Mouse (Mus musculus): Measurements from ENCODE around the gene Ccndbp1. TPM values are rescaled to one million over a fixed set of nuclear protein-coding genes. Genes with fewer than 3 reads are reported as not detected.

Gene Ccndbp1
- 54.4 and 55.3 TPM in 2 replicates for polyA plus RNA-seq (2015; fragmentation: Nextera tagmentation; extraction: Ambion mirVana)

DNA sequence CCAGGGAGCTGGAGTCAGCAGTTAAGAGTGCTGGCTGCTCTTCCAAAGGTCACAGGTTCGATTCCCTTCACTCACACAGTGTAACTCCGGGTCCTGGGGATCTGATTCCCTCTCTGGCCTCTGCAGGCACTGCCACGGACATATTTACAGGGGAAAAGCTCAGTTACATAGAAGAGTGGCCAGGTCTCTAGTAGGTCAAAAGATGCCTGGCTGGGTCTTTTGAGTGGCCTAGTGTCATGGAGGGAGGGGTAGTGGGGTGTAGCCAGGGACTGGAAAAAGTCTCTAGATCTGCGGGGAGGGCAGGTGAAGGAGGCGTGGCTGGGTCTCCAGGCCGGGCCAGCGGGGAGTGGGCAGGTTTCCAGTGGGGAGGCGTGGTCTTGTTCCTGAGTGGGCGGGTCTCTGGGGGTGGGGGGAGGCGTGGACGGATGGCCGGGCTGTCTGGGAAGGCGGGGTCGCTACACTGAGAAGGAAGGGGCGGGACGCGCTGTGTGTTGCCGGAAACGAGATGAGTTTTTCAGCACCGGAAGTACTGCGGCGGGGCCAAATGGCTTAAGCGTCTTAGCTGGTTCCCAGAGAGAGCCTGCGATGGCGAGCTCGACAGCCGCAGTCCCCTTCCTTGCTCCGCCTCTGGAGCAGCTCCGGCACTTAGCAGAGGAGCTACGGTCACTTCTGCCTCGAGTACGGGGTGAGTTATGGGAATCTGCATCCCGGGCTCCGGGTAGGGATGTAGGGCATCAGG lies at the start of gene Ccndbp1:
Ccndbp1 (plus strand) TSS at position 479 of the 739 bp plus-strand sequence.
- no peaks in the 10 kb centered on the region for H3K9me3 ChIP-seq (replicated peaks; ENCODE audit: control insufficient read depth, low read length)
- ATAC-seq (ENCODE audit: low read depth), result peak; percentile 97
- H3K4me3 ChIP-seq (ENCODE audit: low read depth, low read length), result peak within 1 kb of the TSS; percentile 81
- peak within 1 kb of the TSS; percentile 86 for H3K27ac ChIP-seq (ENCODE audit: low read length)
- H3K36me3 ChIP-seq (ENCODE audit: control insufficient read depth, insufficient read depth), result peaks cover 6% of the 10 kb centered on the region
- H3K4me2 ChIP-seq (ENCODE audit: low read depth, low read length), result peak within 1 kb of the TSS; percentile 70
- H3K27me3 ChIP-seq (ENCODE audit: control insufficient read depth, insufficient read depth, low read depth, low read length), result no peaks in the 10 kb centered on the region
- H3K4me1 ChIP-seq (ENCODE audit: control insufficient read depth, low read depth, low read length), result peaks cover 3% of the 10 kb centered on the region; the same call in 1 of the 2 replicates
- H3K9ac ChIP-seq (ENCODE audit: low read depth, low read length), result peak within 1 kb of the TSS; percentile 80
- 3% methylated on average over 34 of the region's 34 CpGs for WGBS (ENCODE audit: insufficient replicate concordance)

DNA sequence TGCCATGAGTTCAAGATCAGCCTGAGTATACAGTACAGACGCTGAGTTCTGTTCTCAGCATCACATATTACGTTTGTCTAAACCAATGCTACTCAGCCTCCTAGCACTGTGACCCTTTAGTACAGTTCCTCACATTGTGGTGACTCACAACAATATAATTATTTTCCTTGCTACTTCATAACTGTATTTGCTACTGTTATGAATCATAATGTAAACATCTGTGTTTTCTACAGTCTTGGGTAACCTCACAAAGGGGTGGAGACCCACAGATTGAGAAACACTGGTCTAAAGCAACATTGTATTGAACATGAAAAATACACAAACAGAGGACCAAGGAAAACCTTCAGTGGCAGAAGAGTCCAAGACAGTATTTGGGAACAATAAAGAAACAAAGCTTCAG lies 48.8 kb upstream of the Ccndbp1 start:
- Histone ChIP-seq H3K9ac (ENCODE audit: low read depth, low read length) (no peak overlapping the region), H3K4me2 (ENCODE audit: low read depth, low read length) (no peak overlapping the region), H3K27me3 (ENCODE audit: control insufficient read depth, insufficient read depth, low read depth, low read length) (no peaks in the 10 kb centered on the region), H3K4me1 (ENCODE audit: control insufficient read depth, low read depth, low read length) (no peaks in the 10 kb centered on the region), H3K36me3 (ENCODE audit: control insufficient read depth, insufficient read depth) (peaks cover 2% of the 10 kb centered on the region; the same call in 1 of the 2 replicates), H3K9me3 (replicated peaks; ENCODE audit: control insufficient read depth, low read length) (no peaks in the 10 kb centered on the region), H3K27ac (ENCODE audit: low read length) (no peak overlapping the region), H3K4me3 (ENCODE audit: low read depth, low read length) (no peak overlapping the region)
- WGBS (ENCODE audit: insufficient replicate concordance), result 86% methylated on average over 2 of the region's 2 CpGs
- ATAC-seq (ENCODE audit: low read depth), result no peak

DNA sequence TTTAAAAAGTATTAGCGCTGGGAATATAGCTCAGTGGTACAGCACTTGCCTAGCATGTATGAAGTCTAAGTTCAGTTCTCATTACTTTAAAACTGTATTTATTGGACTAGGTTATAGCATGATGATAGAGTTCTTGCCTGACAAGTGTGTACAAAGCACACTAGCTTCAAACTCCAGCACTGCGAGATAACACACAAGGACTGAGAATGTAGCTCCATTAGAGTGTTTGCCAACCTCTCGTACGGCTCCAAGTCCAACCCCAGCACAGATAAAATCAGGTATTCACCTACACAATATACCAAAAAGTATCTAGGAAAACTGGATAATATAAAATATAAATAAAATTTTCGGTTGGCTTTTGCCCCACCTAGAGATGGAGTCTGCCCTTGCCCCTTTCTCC lies 48.4 kb upstream of the Ccndbp1 start:
- Histone ChIP-seq H3K4me2 (ENCODE audit: low read depth, low read length) (no peak overlapping the region), H3K4me1 (ENCODE audit: control insufficient read depth, low read depth, low read length) (no peaks in the 10 kb centered on the region), H3K36me3 (ENCODE audit: control insufficient read depth, insufficient read depth) (peaks cover 2% of the 10 kb centered on the region; the same call in 1 of the 2 replicates), H3K27ac (ENCODE audit: low read length) (no peak overlapping the region), H3K27me3 (ENCODE audit: control insufficient read depth, insufficient read depth, low read depth, low read length) (no peaks in the 10 kb centered on the region), H3K4me3 (ENCODE audit: low read depth, low read length) (no peak overlapping the region), H3K9ac (ENCODE audit: low read depth, low read length) (no peak overlapping the region), H3K9me3 (replicated peaks; ENCODE audit: control insufficient read depth, low read length) (no peaks in the 10 kb centered on the region)
- no peak for ATAC-seq (ENCODE audit: low read depth)
- 81% methylated on average over 5 of the region's 5 CpGs for WGBS (ENCODE audit: insufficient replicate concordance)

- H3K27ac ChIP-seq (ENCODE audit: low read length), result no peak overlapping the region
- WGBS (ENCODE audit: insufficient replicate concordance), result 86% methylated on average over 1 of the region's 1 CpGs
These were observed 47.9 kb upstream of the Ccndbp1 start for GRCm38 (mm10) chr2:120960261-120960660.

GRCm38 (mm10) chr2:120963110-120963509 lies 45.1 kb upstream of the Ccndbp1 start:
- peaks cover 2% of the 10 kb centered on the region; the same call in 1 of the 2 replicates for H3K36me3 ChIP-seq (ENCODE audit: control insufficient read depth, insufficient read depth)
- H3K4me1 ChIP-seq (ENCODE audit: control insufficient read depth, low read depth, low read length), result peaks cover 3% of the 10 kb centered on the region
- H3K4me2 ChIP-seq (ENCODE audit: low read depth, low read length), result no peak overlapping the region
- no peaks in the 10 kb centered on the region for H3K9me3 ChIP-seq (replicated peaks; ENCODE audit: control insufficient read depth, low read length)
- H3K9ac ChIP-seq (ENCODE audit: low read depth, low read length), result no peak overlapping the region
- no peaks in the 10 kb centered on the region for H3K27me3 ChIP-seq (ENCODE audit: control insufficient read depth, insufficient read depth, low read depth, low read length)
- 76% methylated on average over 7 of the region's 7 CpGs for WGBS (ENCODE audit: insufficient replicate concordance)
- no peak overlapping the region for H3K27ac ChIP-seq (ENCODE audit: low read length)
- H3K4me3 ChIP-seq (ENCODE audit: low read depth, low read length), result no peak overlapping the region
- ATAC-seq (ENCODE audit: low read depth), result no peak

More at GRCm38 (mm10) chr2:120960261-120960660, 47.9 kb upstream of the Ccndbp1 start:
- Histone ChIP-seq H3K27me3 (ENCODE audit: control insufficient read depth, insufficient read depth, low read depth, low read length) (no peaks in the 10 kb centered on the region), H3K36me3 (ENCODE audit: control insufficient read depth, insufficient read depth) (peaks cover 2% of the 10 kb centered on the region; the same call in 1 of the 2 replicates), H3K4me1 (ENCODE audit: control insufficient read depth, low read depth, low read length) (no peaks in the 10 kb centered on the region), H3K4me2 (ENCODE audit: low read depth, low read length) (no peak overlapping the region), H3K9me3 (replicated peaks; ENCODE audit: control insufficient read depth, low read length) (no peaks in the 10 kb centered on the region), H3K9ac (ENCODE audit: low read depth, low read length) (no peak overlapping the region), H3K4me3 (ENCODE audit: low read depth, low read length) (no peak overlapping the region)
- no peak for ATAC-seq (ENCODE audit: low read depth)

GRCm38 (mm10) chr2:120965486-120965885 lies 42.7 kb upstream of the Ccndbp1 start:
- Histone ChIP-seq H3K9me3 (replicated peaks; ENCODE audit: control insufficient read depth, low read length) (no peaks in the 10 kb centered on the region), H3K36me3 (ENCODE audit: control insufficient read depth, insufficient read depth) (peaks cover 2% of the 10 kb centered on the region; the same call in 1 of the 2 replicates), H3K4me1 (ENCODE audit: control insufficient read depth, low read depth, low read length) (peaks cover 14% of the 10 kb centered on the region), H3K27me3 (ENCODE audit: control insufficient read depth, insufficient read depth, low read depth, low read length) (no peaks in the 10 kb centered on the region), H3K27ac (ENCODE audit: low read length) (no peak overlapping the region), H3K9ac (ENCODE audit: low read depth, low read length) (no peak overlapping the region), H3K4me2 (ENCODE audit: low read depth, low read length) (no peak overlapping the region), H3K4me3 (ENCODE audit: low read depth, low read length) (no peak overlapping the region)
- ATAC-seq (ENCODE audit: low read depth), result no peak
- 80% methylated on average over 3 of the region's 3 CpGs for WGBS (ENCODE audit: insufficient replicate concordance)

- under 1% methylated on average over 23 of the region's 23 CpGs for WGBS (ENCODE audit: insufficient replicate concordance)
These were observed 38.1 kb upstream of the Ccndbp1 start for GRCm38 (mm10) chr2:120970045-120970539.

DNA sequence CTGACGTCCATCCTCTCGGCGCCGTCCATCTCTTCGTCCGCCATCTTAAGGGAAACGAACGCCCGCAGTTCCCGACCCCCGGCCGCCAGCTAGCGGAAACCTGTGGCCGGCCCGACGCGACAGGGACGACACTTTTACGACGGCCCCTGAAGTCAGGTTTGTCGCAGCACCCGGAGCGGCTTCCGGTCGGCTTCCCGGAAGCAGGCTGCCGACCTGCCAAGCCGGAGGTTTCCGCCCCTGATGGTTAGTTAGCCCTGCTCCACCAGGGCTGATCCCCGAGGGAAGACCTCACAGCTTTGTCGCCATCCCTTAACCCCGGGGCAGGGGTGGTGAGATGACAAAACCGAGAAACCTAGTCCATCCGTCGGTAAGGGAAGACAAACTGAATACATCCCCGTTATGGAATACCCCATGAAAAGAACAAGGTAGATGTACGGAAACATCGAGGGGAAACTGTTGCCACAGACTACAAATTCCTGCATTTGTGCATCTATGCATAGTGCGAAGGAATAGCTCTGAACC lies 37.6 kb upstream of the Ccndbp1 start, which contains the start of gene Ubr1:
Ubr1 (minus strand) TSS at position 157 of the 522 bp plus-strand sequence.
- Histone ChIP-seq H3K4me3 (ENCODE audit: low read depth, low read length) (peak within 1 kb of the TSS; percentile 95), H3K27ac (ENCODE audit: low read length) (peak within 1 kb of the TSS; percentile 91), H3K4me2 (ENCODE audit: low read depth, low read length) (peak within 1 kb of the TSS; percentile 70), H3K4me1 (ENCODE audit: control insufficient read depth, low read depth, low read length) (peaks cover 23% of the 10 kb centered on the region), H3K36me3 (ENCODE audit: control insufficient read depth, insufficient read depth) (no peaks in the 10 kb centered on the region), H3K9me3 (replicated peaks; ENCODE audit: control insufficient read depth, low read length) (no peaks in the 10 kb centered on the region), H3K9ac (ENCODE audit: low read depth, low read length) (peak within 1 kb of the TSS; percentile 96), H3K27me3 (ENCODE audit: control insufficient read depth, insufficient read depth, low read depth, low read length) (no peaks in the 10 kb centered on the region)
- WGBS (ENCODE audit: insufficient replicate concordance), result under 1% methylated on average over 39 of the region's 39 CpGs
- peak; percentile 88 for ATAC-seq (ENCODE audit: low read depth)

More at GRCm38 (mm10) chr2:120970045-120970539, 38.1 kb upstream of the Ccndbp1 start:
- H3K9ac ChIP-seq (ENCODE audit: low read depth, low read length), result peak overlapping the region; percentile 96
- peak overlapping the region; percentile 91 for H3K27ac ChIP-seq (ENCODE audit: low read length)
- H3K4me3 ChIP-seq (ENCODE audit: low read depth, low read length), result peak overlapping the region; percentile 95
- H3K9me3 ChIP-seq (replicated peaks; ENCODE audit: control insufficient read depth, low read length), result no peaks in the 10 kb centered on the region
- peaks cover 23% of the 10 kb centered on the region for H3K4me1 ChIP-seq (ENCODE audit: control insufficient read depth, low read depth, low read length)
- H3K36me3 ChIP-seq (ENCODE audit: control insufficient read depth, insufficient read depth), result no peaks in the 10 kb centered on the region
- peak overlapping the region; percentile 70 for H3K4me2 ChIP-seq (ENCODE audit: low read depth, low read length)
- peak; percentile 49 for ATAC-seq (ENCODE audit: low read depth)
- H3K27me3 ChIP-seq (ENCODE audit: control insufficient read depth, insufficient read depth, low read depth, low read length), result no peaks in the 10 kb centered on the region

- peak overlapping the region; percentile 70; the same call in 1 of the 2 replicates for H3K4me2 ChIP-seq (ENCODE audit: low read depth, low read length)
- no peak overlapping the region for H3K27ac ChIP-seq (ENCODE audit: low read length)
These were observed 36.4 kb upstream of the Ccndbp1 start for GRCm38 (mm10) chr2:120971766-120972165.

More at GRCm38 (mm10) chr2:120971766-120972165, 36.4 kb upstream of the Ccndbp1 start:
- H3K4me3 ChIP-seq (ENCODE audit: low read depth, low read length), result no peak overlapping the region
- no peak overlapping the region for H3K9ac ChIP-seq (ENCODE audit: low read depth, low read length)
- peaks cover 31% of the 10 kb centered on the region for H3K4me1 ChIP-seq (ENCODE audit: control insufficient read depth, low read depth, low read length)
- H3K9me3 ChIP-seq (replicated peaks; ENCODE audit: control insufficient read depth, low read length), result no peaks in the 10 kb centered on the region
- ATAC-seq (ENCODE audit: low read depth), result no peak
- no peaks in the 10 kb centered on the region for H3K27me3 ChIP-seq (ENCODE audit: control insufficient read depth, insufficient read depth, low read depth, low read length)
- no peaks in the 10 kb centered on the region for H3K36me3 ChIP-seq (ENCODE audit: control insufficient read depth, insufficient read depth)
- 79% methylated on average over 4 of the region's 4 CpGs for WGBS (ENCODE audit: insufficient replicate concordance)

All from liver, embryonic 16.5 days (tissue).